Mouse (Mus musculus) heart, embryonic 14.5 days (tissue): ENCODE measurements around the gene Celf5. TPM values are rescaled to one million over a fixed set of nuclear protein-coding genes. Genes with fewer than 3 reads are reported as not detected.

Source experiments
- ATAC-seq: fragments of 200-750 bp; cut with Nextera tagmentation; 2 replicates; pipeline ENCODE4 v1.8.0; 2017; ENCODE audit warnings: low read depth, moderate TSS enrichment; ENCODE audit not compliant: insufficient number of reproducible peaks, insufficient read depth, low FRiP score
- H3K27ac ChIP-seq, 2 experiments: fragments of 200-500 bp in 1 of 2; fragments of 300-500 bp in 1 of 2; sonication (generic) in 1 of 2; replicated peaks in 1 of 2; 2 replicates each; pipeline ENCODE4 v1.5.1; 2012 to 2014; ENCODE audit warnings: low read depth in 2 of 2, low read length in 2 of 2, control low read depth in 1 of 2, mild to moderate bottlenecking in 1 of 2, mixed read lengths in 1 of 2; ENCODE audit not compliant: control insufficient read depth in 1 of 2, insufficient read depth in 1 of 2
- H3K27me3 ChIP-seq: fragments of 300-500 bp; sonication (generic); 2 replicates; pipeline ENCODE4 v1.6.1; 2014; ENCODE audit warnings: mild to moderate bottlenecking, low read length, control low read depth; ENCODE audit not compliant: control insufficient read depth, insufficient read depth
- H3K36me3 ChIP-seq: fragments of 300-500 bp; sonication (generic); 2 replicates; pipeline ENCODE4 v1.6.1; 2014; ENCODE audit warnings: mild to moderate bottlenecking, control low read depth, low read length, mixed read lengths; ENCODE audit not compliant: control insufficient read depth, insufficient read depth
- H3K4me1 ChIP-seq, 2 experiments: fragments of 200-500 bp in 1 of 2; fragments of 300-500 bp in 1 of 2; sonication (generic) in 1 of 2; 2 replicates each; pipeline ENCODE4 v1.6.1; 2012 to 2014; ENCODE audit warnings: low read length in 2 of 2, control low read depth in 1 of 2, mixed read lengths in 1 of 2; ENCODE audit not compliant: control insufficient read depth in 2 of 2, insufficient read depth in 2 of 2
- H3K4me2 ChIP-seq: fragments of 300-500 bp; sonication (generic); 2 replicates; pipeline ENCODE4 v1.6.1; 2014; ENCODE audit warnings: mild to moderate bottlenecking, low read length
- H3K4me3 ChIP-seq, 2 experiments: fragments of 200-500 bp in 1 of 2; fragments of 300-500 bp in 1 of 2; sonication (generic) in 1 of 2; 2 replicates each; pipeline ENCODE4 v1.5.1; 2012 to 2014; ENCODE audit warnings: low read length in 2 of 2, mild to moderate bottlenecking in 2 of 2, control low read depth in 1 of 2, low read depth in 1 of 2, moderate library complexity in 1 of 2; ENCODE audit not compliant: control insufficient read depth in 1 of 2, insufficient read depth in 1 of 2
- H3K9ac ChIP-seq: fragments of 300-500 bp; sonication (generic); 2 replicates; pipeline ENCODE4 v1.6.1; 2014; ENCODE audit warnings: mild to moderate bottlenecking, low read length
- H3K9me3 ChIP-seq: fragments of 300-500 bp; sonication (generic); 2 replicates; pipeline ENCODE4 v1.6.1; 2016; ENCODE audit warnings: low read length, control low read depth; ENCODE audit not compliant: control insufficient read depth
- WGBS: fragments of 180-500 bp; shearing (Covaris S2); extraction: QIAGEN DNeasy Blood & Tissue Kit; methylation state at CpG from one replicate; pipeline ENCODE4 v1.1.7; 2014; 5-methylcytosine and 5-hydroxymethylcytosine counted together
- microRNA-seq: library from miRNA; unstranded; fragments of <30 nt; microRNA quantifications from one replicate; pipeline ENCODE4, GENCODE M21; 2016
- polyA plus RNA-seq: library from polyadenylated mRNA; unstranded; fragments of >200 nt; fragmentation: Nextera tagmentation; extraction: Ambion mirVana; gene quantifications from 2 replicates; pipeline ENCODE4 v1.2.1, GENCODE M21; 2014

Celf5 gene
- polyA plus RNA-seq, 1 experiment from 2014 or later: 0.19 TPM

GRCm38 (mm10) chr10:81410350-81410749, 72.2 kb downstream of the Celf5 start:
- Histone ChIP-seq H3K4me2 (peak overlapping the region; percentile 35), H3K4me3 (no peak overlapping the region), H3K9ac (no peak overlapping the region; the same call in 1 of the 2 replicates), H3K36me3 (peaks cover 44% of the 10 kb centered on the region), H3K27ac (peak overlapping the region; percentile 56 to 97), H3K27me3 (no peaks in the 10 kb centered on the region), H3K9me3 (no peaks in the 10 kb centered on the region), H3K4me1 (peaks cover 71 to 94% of the 10 kb centered on the region in 2 experiments)
- 60% methylated on average over 4 of the region's 4 CpGs for WGBS
- ATAC-seq: no peak

- H3K9ac ChIP-seq: peak overlapping the region; percentile 28; the same call in 1 of the 2 replicates
- 38% methylated on average over 6 of the region's 8 CpGs for WGBS
- no peak for ATAC-seq
- H3K27ac ChIP-seq: peak overlapping the region; percentile 33 to 97
- H3K27me3 ChIP-seq: no peaks in the 10 kb centered on the region
- H3K4me2 ChIP-seq: peak overlapping the region; percentile 35
- peak overlapping the region; percentile 6 to 12; a peak in 3 of 4 replicates for H3K4me3 ChIP-seq
- peaks cover 47% of the 10 kb centered on the region for H3K36me3 ChIP-seq
- H3K4me1 ChIP-seq: peaks cover 63 to 84% of the 10 kb centered on the region in 2 experiments
- H3K9me3 ChIP-seq: no peaks in the 10 kb centered on the region
These were observed 73.2 kb downstream of the Celf5 start for GRCm38 (mm10) chr10:81409330-81409729.

Small RNA genes lying within 50 kb of the gene (microRNA-seq; reads per million reads assigned to microRNA genes)
- gene Gm25595: not detected
- gene Mir1191b: 2.2 reads per million

Other genes starting within 250 kb of the Celf5 start
- gene Zfr2, start 249.6 kb downstream of the Celf5 start, polyA plus RNA-seq: 5.0 and 7.3 TPM in 2 replicates
- 0.91 and 1.3 TPM in 2 replicates for gene Matk, start 229.8 kb downstream of the Celf5 start, polyA plus RNA-seq
- 274 and 298 TPM in 2 replicates for gene Mrpl54, start 215.8 kb downstream of the Celf5 start, polyA plus RNA-seq
- gene Apba3, start 215.7 kb downstream of the Celf5 start, polyA plus RNA-seq: 38.8 and 39.8 TPM in 2 replicates
- 1.8 and 2.2 TPM in 2 replicates for gene Tjp3, start 191.1 kb downstream of the Celf5 start, polyA plus RNA-seq
- 31.4 and 33.7 TPM in 2 replicates for gene Pip5k1c, start 189.7 kb downstream of the Celf5 start, polyA plus RNA-seq
- gene Cactin, start 161.6 kb downstream of the Celf5 start, polyA plus RNA-seq: 16.6 and 16.9 TPM in 2 replicates
- gene Tbxa2r, start 154.0 kb downstream of the Celf5 start, polyA plus RNA-seq: 9.5 and 11.3 TPM in 2 replicates
- 0.11 TPM in 1 of 2 replicates, not detected in the other for gene Gipc3, start 139.4 kb downstream of the Celf5 start, polyA plus RNA-seq
- gene Hmg20b, start 132.2 kb downstream of the Celf5 start, polyA plus RNA-seq: 94.2 and 97.0 TPM in 2 replicates
- 3.7 and 6.5 TPM in 2 replicates for gene Mfsd12, start 125.2 kb downstream of the Celf5 start, polyA plus RNA-seq
- 0.28 and 0.38 TPM in 2 replicates for gene 4930404N11Rik, start 116.9 kb downstream of the Celf5 start, polyA plus RNA-seq
- 64.6 and 67.0 TPM in 2 replicates for gene Fzr1, start 104.2 kb downstream of the Celf5 start, polyA plus RNA-seq
- gene Dohh, start 98.3 kb downstream of the Celf5 start, polyA plus RNA-seq: 52.6 and 53.5 TPM in 2 replicates
- 1.7 and 2.0 TPM in 2 replicates for gene Gm48551, start 98.2 kb downstream of the Celf5 start, polyA plus RNA-seq
- 1.0 TPM in 2 replicates for gene Gm48552, start 93.7 kb downstream of the Celf5 start, polyA plus RNA-seq
- gene Smim24, start 89.7 kb downstream of the Celf5 start, polyA plus RNA-seq: 3.8 and 4.7 TPM in 2 replicates
- gene Nfic, start 27.1 kb downstream of the Celf5 start, polyA plus RNA-seq: 45.0 and 47.0 TPM in 2 replicates
- gene Ncln, start 13.7 kb upstream of the Celf5 start, polyA plus RNA-seq: 40.7 and 44.6 TPM in 2 replicates
- 0.24 and 0.35 TPM in 2 replicates for gene S1pr4, start 17.4 kb upstream of the Celf5 start, polyA plus RNA-seq
- 0.74 and 0.89 TPM in 2 replicates for gene Gna15, start 41.5 kb upstream of the Celf5 start, polyA plus RNA-seq
- 54.9 and 57.4 TPM in 2 replicates for gene Gna11, start 62.5 kb upstream of the Celf5 start, polyA plus RNA-seq
- 367 and 598 TPM in 2 replicates for gene Aes, start 76.8 kb upstream of the Celf5 start, polyA plus RNA-seq
- 21.6 and 21.8 TPM in 2 replicates for gene Tle2, start 91.9 kb upstream of the Celf5 start, polyA plus RNA-seq
- 30.7 and 35.3 TPM in 2 replicates for gene Tle6, start 118.4 kb upstream of the Celf5 start, polyA plus RNA-seq
- 0.35 and 0.84 TPM in 2 replicates for gene BC025920, start 123.6 kb upstream of the Celf5 start, polyA plus RNA-seq
- gene Sirt6, start 145.1 kb upstream of the Celf5 start, polyA plus RNA-seq: 22.5 and 23.9 TPM in 2 replicates
- 8.1 and 9.0 TPM in 2 replicates for gene Ankrd24, start 145.8 kb upstream of the Celf5 start, polyA plus RNA-seq
- gene Gm10778, start 166.3 kb upstream of the Celf5 start, polyA plus RNA-seq: 3.0 and 3.3 TPM in 2 replicates
- 12.4 and 12.7 TPM in 2 replicates for gene Zfp433, start 222.1 kb upstream of the Celf5 start, polyA plus RNA-seq